9 mouse cellular contexts compared by ENCODE assay signal in the genomic region with DNA sequence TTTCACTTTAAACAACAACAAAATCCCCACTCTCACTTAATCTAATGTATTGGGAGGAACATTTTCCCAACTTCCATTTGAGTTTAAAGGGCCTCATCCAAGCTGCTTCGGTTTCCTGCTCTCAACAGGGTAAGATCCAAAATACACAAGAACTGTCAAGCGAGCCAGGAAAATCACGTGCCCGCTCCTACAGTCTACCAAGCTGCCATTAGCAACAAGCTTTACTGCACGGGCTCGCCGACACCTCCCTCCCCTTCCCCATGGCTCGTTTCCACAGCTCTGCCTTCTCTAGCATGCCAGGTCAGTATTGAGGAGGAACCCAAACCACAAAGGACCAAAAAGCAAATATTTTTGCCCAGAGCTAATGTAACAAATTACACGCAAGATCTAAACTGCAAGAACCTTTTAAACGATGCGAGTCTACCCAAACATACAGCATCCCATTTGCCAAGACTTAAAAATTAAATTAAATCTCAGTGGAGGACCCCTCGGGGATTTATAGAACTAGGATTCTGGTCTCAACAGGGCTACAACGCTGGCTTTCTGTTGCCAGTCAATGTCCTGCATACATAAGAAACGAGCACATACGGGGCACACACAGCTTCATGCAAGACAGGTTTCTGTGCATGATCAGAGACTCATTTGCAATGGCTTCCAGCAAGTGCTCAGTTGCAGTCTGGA.
DNase-seq lines count a peak whose midpoint lies in the region; ATAC-seq and TF ChIP-seq lines count a peak whose summit lies in the region.
"Had no signal": no experiment of that assay in that cellular context is flagged by ENCODE, and none has a peak within 500 bp of the region (broad histone marks: within the 10 kb centered on the region; RNA-seq: fewer than 3 reads in every experiment).

No protein-coding gene starts in this region.

- no peak overlapping the region for H3K4me2 ChIP-seq in forebrain, embryonic 14.5 days (ENCODE audit: low read length)
- no peak overlapping the region for H3K4me2 ChIP-seq in stomach, postnatal 0 days (replicated peaks; ENCODE audit: low read depth)
- H3K4me2 ChIP-seq in midbrain, embryonic 15.5 days: no peak overlapping the region

- H3K27ac ChIP-seq in forebrain, embryonic 14.5 days (ENCODE audit: low read depth, low read length): no peak overlapping the region
- no peak overlapping the region for H3K27ac ChIP-seq in forebrain, embryonic 10.5 days
- no peak overlapping the region for H3K27ac ChIP-seq in stomach, postnatal 0 days (replicated peaks)
- H3K27ac ChIP-seq in midbrain, embryonic 15.5 days: no peak overlapping the region
- H3K27ac ChIP-seq: macrophage had no signal

- no peak overlapping the region for H3K4me3 ChIP-seq in forebrain, embryonic 14.5 days (ENCODE audit: low read depth, low read length)
- H3K4me3 ChIP-seq in forebrain, embryonic 10.5 days: no peak overlapping the region
- no peak overlapping the region for H3K4me3 ChIP-seq in stomach, postnatal 0 days (ENCODE audit: low read depth, low read length)
- H3K4me3 ChIP-seq in midbrain, embryonic 15.5 days: no peak overlapping the region

- H3K27me3 ChIP-seq in forebrain, embryonic 14.5 days (replicated peaks; ENCODE audit: control insufficient read depth, insufficient read depth, low read length): no peaks in the 10 kb centered on the region
- no peaks in the 10 kb centered on the region for H3K27me3 ChIP-seq in forebrain, embryonic 10.5 days (ENCODE audit: poor library complexity, severe bottlenecking)
- H3K27me3 ChIP-seq in stomach, postnatal 0 days (ENCODE audit: control insufficient read depth, insufficient read depth, low read length): no peaks in the 10 kb centered on the region
- H3K27me3 ChIP-seq in midbrain, embryonic 15.5 days (replicated peaks): no peaks in the 10 kb centered on the region

- H3K4me1 ChIP-seq in forebrain, embryonic 14.5 days (ENCODE audit: control insufficient read depth, insufficient read depth, low read length): no peaks in the 10 kb centered on the region
- H3K4me1 ChIP-seq in forebrain, embryonic 10.5 days: peaks cover 8% of the 10 kb centered on the region; the same call in 1 of the 2 replicates
- no peaks in the 10 kb centered on the region for H3K4me1 ChIP-seq in stomach, postnatal 0 days (replicated peaks; ENCODE audit: control insufficient read depth, insufficient read depth)
- no peaks in the 10 kb centered on the region for H3K4me1 ChIP-seq in midbrain, embryonic 15.5 days

- TF ChIP-seq EP300 in stomach, postnatal 0 days (optimal IDR thresholded peaks at IDR 0.05): no peak

- H3K9ac ChIP-seq in forebrain, embryonic 14.5 days (ENCODE audit: low read length): no peak overlapping the region
- no peak overlapping the region for H3K9ac ChIP-seq in stomach, postnatal 0 days (ENCODE audit: low read length)
- H3K9ac ChIP-seq in midbrain, embryonic 15.5 days: no peak overlapping the region

- no peak for ATAC-seq in forebrain, embryonic 14.5 days
- no peak for ATAC-seq in stomach, postnatal 0 days (ENCODE audit: low FRiP score, low TSS enrichment)
- ATAC-seq in midbrain, embryonic 15.5 days (replicated peaks): no peak

- 80% methylated on average over 15 of the region's 15 CpGs for WGBS in forebrain, embryonic 14.5 days
- WGBS in forebrain, embryonic 10.5 days: 89% methylated on average over 15 of the region's 15 CpGs
- WGBS in stomach, postnatal 0 days: 74% methylated on average over 15 of the region's 15 CpGs
- whole genome bisulfite sequencing in midbrain, embryonic 15.5 days: 75% methylated on average over 15 of the region's 15 CpGs

- no peaks in the 10 kb centered on the region for H3K36me3 ChIP-seq in forebrain, embryonic 14.5 days (ENCODE audit: control insufficient read depth, insufficient read depth, low read length)
- no peaks in the 10 kb centered on the region; the same call in 1 of the 2 replicates for H3K36me3 ChIP-seq in forebrain, embryonic 10.5 days (replicated peaks)
- no peaks in the 10 kb centered on the region for H3K36me3 ChIP-seq in stomach, postnatal 0 days (ENCODE audit: control insufficient read depth, insufficient read depth, low read length)
- H3K36me3 ChIP-seq in midbrain, embryonic 15.5 days (replicated peaks): no peaks in the 10 kb centered on the region

- H3K9me3 ChIP-seq in forebrain, embryonic 14.5 days (replicated peaks; ENCODE audit: control insufficient read depth, low read length): no peaks in the 10 kb centered on the region
- peaks cover 13% of the 10 kb centered on the region; the same call in 1 of the 2 replicates for H3K9me3 ChIP-seq in forebrain, embryonic 10.5 days
- H3K9me3 ChIP-seq in stomach, postnatal 0 days (ENCODE audit: control insufficient read depth, low read length): no peaks in the 10 kb centered on the region; the same call in 1 of the 2 replicates
- 0 out of 2 replicates have a peak, but pooled peaks cover 2% of the 10 kb centered on the region for H3K9me3 ChIP-seq in midbrain, embryonic 15.5 days

- TF ChIP-seq CTCF in stomach, postnatal 0 days (IDR thresholded peaks at IDR 0.05; ENCODE audit: low read depth): no peak

- DNase-seq in forebrain, embryonic 14.5 days (ENCODE audit: low spot score): peak; percentile 70
- no peak for DNase-seq in forebrain, embryonic 10.5 days (ENCODE audit: extremely low spot score, low spot score)
- peak; percentile 22 for DNase-seq in adrenal gland, postnatal 25 days
- peak; percentile 96 for DNase-seq in fibroblast of lung, adult 2 months (ENCODE audit: low read depth)
- peak; percentile 77 for DNase-seq in kidney, postnatal 10 days
- DNase-seq in right cerebral cortex, postnatal 14 days: peak; percentile 40
- no peak for DNase-seq in stomach, postnatal 0 days (ENCODE audit: low spot score)

Comparison
In these comparisons a context has a peak if more than half of its experiments do, and no peak if none do; other contexts are left out.
1. DNase-seq: peak in forebrain, embryonic 14.5 days (single experiment), adrenal gland, postnatal 25 days (single experiment), fibroblast of lung, adult 2 months (single experiment), kidney, postnatal 10 days (single experiment) and right cerebral cortex, postnatal 14 days (single experiment); none in forebrain, embryonic 10.5 days (single experiment) and stomach, postnatal 0 days (single experiment).